Mouse (Mus musculus): ENCODE data around the gene Olfr1335. TPM values are rescaled to one million over a fixed set of nuclear protein-coding genes. Genes with fewer than 3 reads are reported as not detected.
"Not testable (repeated sequence)": the region's sequence is repeated elsewhere in the genome, so short reads cannot be mapped to it uniquely, and the experiment has no call there.

The Olfr1335 gene
- not detected in 2 replicates for polyA plus RNA-seq (2012; rRNA removed)

DNA sequence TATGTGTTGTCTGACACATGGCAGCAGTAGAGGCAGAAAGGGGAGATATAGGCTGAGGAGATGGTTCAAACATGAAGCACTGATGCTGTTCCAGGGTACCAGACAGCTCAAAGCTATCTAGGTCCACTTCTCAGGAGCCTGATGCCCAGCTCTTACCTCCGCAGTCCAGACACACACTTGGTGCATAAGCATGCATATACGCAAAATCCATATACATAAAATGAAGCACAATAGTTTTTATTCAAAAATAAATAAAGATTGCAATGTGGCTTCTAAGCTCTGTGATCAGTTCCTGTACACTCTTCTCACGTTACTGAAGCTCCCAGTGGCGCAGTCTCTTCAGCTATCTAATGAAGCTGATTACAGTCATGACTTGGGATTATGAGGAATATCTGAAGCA, at the start of gene Olfr1335:
Gene Olfr1335 (minus strand): TSS at position 101 of the 400 bp plus-strand sequence.
- no peak within 1 kb of the TSS for H3K27ac ChIP-seq (ENCODE audit: insufficient read depth, low read length)
- no peaks in the 10 kb centered on the region for H3K4me1 ChIP-seq (ENCODE audit: control insufficient read depth, insufficient read depth, low read length)
- no peak for TF ChIP-seq POLR2A (IDR thresholded peaks at IDR 0.05; ENCODE audit: extremely low read depth, insufficient read depth, low read length)
- no peak for TF ChIP-seq CTCF (IDR thresholded peaks at IDR 0.05; ENCODE audit: extremely low read depth, insufficient read depth, low read length)
- no peak within 1 kb of the TSS for H3K4me3 ChIP-seq (ENCODE audit: insufficient read depth, low read length)

DNA sequence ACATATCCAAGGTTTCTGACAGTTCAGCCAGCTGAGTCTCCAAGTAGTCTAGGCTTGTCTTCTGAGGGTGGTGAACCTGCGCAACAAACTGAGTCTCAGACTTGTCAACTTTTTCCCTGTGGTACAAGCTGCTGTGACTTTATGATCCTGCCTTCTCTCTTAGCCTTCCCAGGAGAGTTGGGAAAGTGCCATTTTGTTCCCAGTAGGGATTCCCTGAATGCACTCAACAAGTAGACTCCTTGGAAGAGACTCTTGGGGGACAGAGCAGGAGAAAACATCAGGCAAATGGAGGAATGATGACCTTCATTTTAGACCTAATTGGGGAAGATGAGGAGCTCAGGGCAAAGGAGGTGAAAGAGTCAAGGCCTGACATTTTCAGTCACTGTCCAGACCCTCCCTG, 26.4 kb upstream of the Olfr1335 start, which contains the start of gene Olfr1333:
Gene Olfr1333 (minus strand): TSS at position 101 of the 400 bp plus-strand sequence.
- no peak within 1 kb of the TSS for H3K4me3 ChIP-seq (ENCODE audit: insufficient read depth, low read length)
- TF ChIP-seq CTCF (IDR thresholded peaks at IDR 0.05; ENCODE audit: extremely low read depth, insufficient read depth, low read length) (no peak), POLR2A (IDR thresholded peaks at IDR 0.05; ENCODE audit: extremely low read depth, insufficient read depth, low read length) (no peak)
- no peak within 1 kb of the TSS for H3K27ac ChIP-seq (ENCODE audit: insufficient read depth, low read length)
- no peaks in the 10 kb centered on the region for H3K4me1 ChIP-seq (ENCODE audit: control insufficient read depth, insufficient read depth, low read length)

DNA sequence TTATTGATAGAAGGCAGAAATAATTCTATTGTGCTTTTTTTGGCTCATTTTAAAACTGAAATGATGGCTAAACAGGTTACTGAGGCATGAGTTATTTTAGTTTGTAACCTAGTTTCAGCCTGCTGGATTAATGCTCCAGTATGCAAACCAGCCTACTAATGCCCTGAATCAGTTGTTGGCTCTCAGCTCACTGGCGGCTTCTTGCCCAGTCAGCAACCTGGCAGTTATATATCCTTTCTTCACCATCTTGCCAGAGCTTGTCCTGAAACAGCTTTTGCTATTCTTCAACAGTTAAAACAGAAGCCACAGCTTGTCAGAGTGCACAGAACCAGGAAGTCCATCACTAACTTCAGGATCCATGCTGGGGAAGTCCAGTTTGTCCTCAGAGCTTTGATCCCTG, 9.2 kb upstream of the Olfr1335 start:
- Histone ChIP-seq H3K4me1 (ENCODE audit: control insufficient read depth, insufficient read depth, low read length) (no peaks in the 10 kb centered on the region), H3K4me3 (ENCODE audit: insufficient read depth, low read length) (no peak overlapping the region), H3K27ac (ENCODE audit: insufficient read depth, low read length) (no peak overlapping the region)
- TF ChIP-seq CTCF (IDR thresholded peaks at IDR 0.05; ENCODE audit: extremely low read depth, insufficient read depth, low read length) = no peak
- TF ChIP-seq POLR2A (IDR thresholded peaks at IDR 0.05; ENCODE audit: extremely low read depth, insufficient read depth, low read length) = no peak

- not testable (repeated sequence) for H3K4me3 ChIP-seq (ENCODE audit: insufficient read depth, low read length); H3K27ac ChIP-seq (ENCODE audit: insufficient read depth, low read length); H3K4me1 ChIP-seq (ENCODE audit: control insufficient read depth, insufficient read depth, low read length)
These were observed 16.9 kb downstream of the Olfr1335 start for GRCm38 (mm10) chr4:118792796-118793195.

DNA sequence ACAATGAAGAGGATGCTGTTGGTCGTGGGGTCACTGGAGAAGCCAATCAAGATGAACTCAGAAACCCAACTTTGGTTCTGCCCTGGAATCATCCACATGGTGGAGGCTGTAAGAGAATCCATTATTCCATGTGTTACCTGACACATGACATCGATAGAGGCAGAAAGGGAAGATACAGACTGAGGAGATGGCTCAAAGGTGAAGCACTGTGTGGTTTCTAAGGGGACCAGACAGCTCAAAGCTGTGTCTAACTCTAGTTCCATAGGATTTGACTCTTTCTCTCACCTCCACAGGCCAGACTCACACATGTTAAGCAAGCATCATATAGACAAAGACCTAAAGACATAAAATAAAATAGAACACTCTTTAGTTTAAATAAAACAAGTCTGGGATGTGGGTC, 27.3 kb downstream of the Olfr1335 start, which contains the start of gene Olfr1337:
Gene Olfr1337 (minus strand): TSS at position 101 of the 400 bp plus-strand sequence.
- no peak for TF ChIP-seq CTCF (IDR thresholded peaks at IDR 0.05; ENCODE audit: extremely low read depth, insufficient read depth, low read length)
- H3K4me3 ChIP-seq (ENCODE audit: insufficient read depth, low read length) = no peak within 1 kb of the TSS
- no peaks in the 10 kb centered on the region for H3K4me1 ChIP-seq (ENCODE audit: control insufficient read depth, insufficient read depth, low read length)
- no peak within 1 kb of the TSS for H3K27ac ChIP-seq (ENCODE audit: insufficient read depth, low read length)

Other genes starting within 250 kb of the Olfr1335 start
- 0.32 and 0.56 TPM in 2 replicates for gene Cfap57, start 189.2 kb downstream of the Olfr1335 start, polyA plus RNA-seq (2012; rRNA removed)
- gene Ebna1bp2, start 189.1 kb downstream of the Olfr1335 start, polyA plus RNA-seq (2012; rRNA removed) = 53.1 and 54.8 TPM in 2 replicates
- gene Olfr62, start 151.0 kb downstream of the Olfr1335 start, polyA plus RNA-seq (2012; rRNA removed) = not detected in 2 replicates
- gene Olfr1342, start 117.2 kb downstream of the Olfr1335 start, polyA plus RNA-seq (2012; rRNA removed) = not detected in 2 replicates
- gene Olfr1341, start 106.4 kb downstream of the Olfr1335 start, polyA plus RNA-seq (2012; rRNA removed) = not detected in 2 replicates
- not detected in 2 replicates for gene Olfr1340, start 89.8 kb downstream of the Olfr1335 start, polyA plus RNA-seq (2012; rRNA removed)
- not detected in 2 replicates for gene Olfr1339, start 77.8 kb downstream of the Olfr1335 start, polyA plus RNA-seq (2012; rRNA removed)
- not detected in 2 replicates for gene Olfr1338, start 51.2 kb downstream of the Olfr1335 start, polyA plus RNA-seq (2012; rRNA removed)
- gene Olfr1337, start 27.4 kb downstream of the Olfr1335 start, polyA plus RNA-seq (2012; rRNA removed) = not detected in 2 replicates
- not detected in 2 replicates for gene Olfr1333, start 26.3 kb upstream of the Olfr1335 start, polyA plus RNA-seq (2012; rRNA removed)
- not detected in 2 replicates for gene Olfr1331, start 54.7 kb upstream of the Olfr1335 start, polyA plus RNA-seq (2012; rRNA removed)
- gene Olfr1330, start 78.7 kb upstream of the Olfr1335 start, polyA plus RNA-seq (2012; rRNA removed) = not detected in 2 replicates
- not detected in 2 replicates for gene Olfr1329, start 107.5 kb upstream of the Olfr1335 start, polyA plus RNA-seq (2012; rRNA removed)
- gene Olfr1328, start 128.7 kb upstream of the Olfr1335 start, polyA plus RNA-seq (2012; rRNA removed) = not detected in 2 replicates
- gene Lao1, start 151.6 kb upstream of the Olfr1335 start, polyA plus RNA-seq (2012; rRNA removed) = 0.10 and 0.17 TPM in 2 replicates